Mouse (Mus musculus) kidney, embryonic 15.5 days (tissue): ENCODE measurements around the gene Hus1. TPM values are rescaled to one million over a fixed set of nuclear protein-coding genes. Genes with fewer than 3 reads are reported as not detected.

Source experiments
- ATAC-seq: fragments of 200-750 bp; cut with Nextera tagmentation; replicated peaks from 2 replicates; pipeline ENCODE4 v1.8.0; 2017; ENCODE audit warnings: moderate TSS enrichment; ENCODE audit not compliant: low FRiP score
- H3K27ac ChIP-seq: fragments of 300-500 bp; sonication (generic); 2 replicates; pipeline ENCODE4 v1.5.1; 2015; ENCODE audit warnings: mild to moderate bottlenecking, inconsistent platforms
- H3K27me3 ChIP-seq: fragments of 300-500 bp; sonication (generic); 2 replicates; pipeline ENCODE4 v1.6.1; 2015; ENCODE audit warnings: inconsistent platforms
- H3K36me3 ChIP-seq: fragments of 300-500 bp; sonication (generic); 2 replicates; pipeline ENCODE4 v1.6.1; 2015; ENCODE audit warnings: inconsistent platforms
- H3K4me1 ChIP-seq: fragments of 300-500 bp; sonication (generic); 2 replicates; pipeline ENCODE4 v1.6.1; 2015; ENCODE audit warnings: inconsistent platforms
- H3K4me2 ChIP-seq: fragments of 300-500 bp; sonication (generic); 2 replicates; pipeline ENCODE4 v1.6.1; 2015; ENCODE audit warnings: moderate library complexity, mild to moderate bottlenecking, inconsistent platforms
- H3K4me3 ChIP-seq: fragments of 300-500 bp; sonication (generic); replicated peaks from 2 replicates; pipeline ENCODE4 v1.5.1; 2015; ENCODE audit warnings: mild to moderate bottlenecking, inconsistent platforms
- H3K9ac ChIP-seq: fragments of 300-500 bp; sonication (generic); 2 replicates; pipeline ENCODE4 v1.6.1; 2015; ENCODE audit warnings: mild to moderate bottlenecking, inconsistent platforms
- H3K9me3 ChIP-seq: fragments of 300-500 bp; sonication (generic); replicated peaks from 2 replicates; pipeline ENCODE4 v1.6.1; 2016; ENCODE audit warnings: inconsistent platforms
- WGBS: fragments of 180-500 bp; shearing (Covaris S2); methylation state at CpG from one replicate; pipeline ENCODE4 v1.1.7; 2015; ENCODE audit warnings: mixed read lengths; 5-methylcytosine and 5-hydroxymethylcytosine counted together
- polyA plus RNA-seq: library from polyadenylated mRNA; unstranded; fragments of >200 nt; fragmentation: Nextera tagmentation; extraction: Ambion mirVana; gene quantifications from 2 replicates; pipeline ENCODE4 v1.2.1, GENCODE M21; 2015

Hus1 gene
- polyA plus RNA-seq, 1 experiment from 2014 or later: 22.1 TPM

GRCm38 (mm10) chr11:8973166-8973565, 37.8 kb downstream of the Hus1 start, which contains the start of gene Pkd1l1:
Gene Pkd1l1, minus strand, starts transcription at chr11:8973266.
- Histone ChIP-seq H3K9me3 (no peaks in the 10 kb centered on the region), H3K36me3 (no peaks in the 10 kb centered on the region), H3K27ac (no peak within 1 kb of the TSS), H3K27me3 (no peaks in the 10 kb centered on the region; the same call in 1 of the 2 replicates), H3K4me2 (no peak within 1 kb of the TSS), H3K4me1 (peaks cover 12% of the 10 kb centered on the region; the same call in 1 of the 2 replicates), H3K4me3 (no peak within 1 kb of the TSS), H3K9ac (no peak within 1 kb of the TSS)
- 84% methylated on average over 3 of the region's 3 CpGs for WGBS
- ATAC-seq: no peak

GRCm38 (mm10) chr11:8972093-8972492, 38.9 kb downstream of the Hus1 start:
- Histone ChIP-seq H3K4me2 (no peak overlapping the region), H3K27me3 (no peaks in the 10 kb centered on the region; the same call in 1 of the 2 replicates), H3K4me3 (no peak overlapping the region), H3K9me3 (no peaks in the 10 kb centered on the region), H3K4me1 (peaks cover 12% of the 10 kb centered on the region; the same call in 1 of the 2 replicates), H3K9ac (no peak overlapping the region), H3K27ac (no peak overlapping the region), H3K36me3 (no peaks in the 10 kb centered on the region)
- no peak for ATAC-seq
- WGBS: 89% methylated on average over 6 of the region's 6 CpGs

GRCm38 (mm10) chr11:8970509-8970908, 40.5 kb downstream of the Hus1 start:
- Histone ChIP-seq H3K27me3 (no peaks in the 10 kb centered on the region; the same call in 1 of the 2 replicates), H3K4me3 (no peak overlapping the region), H3K4me1 (no peaks in the 10 kb centered on the region), H3K27ac (no peak overlapping the region), H3K9me3 (no peaks in the 10 kb centered on the region), H3K9ac (no peak overlapping the region), H3K4me2 (no peak overlapping the region), H3K36me3 (no peaks in the 10 kb centered on the region)
- WGBS: 69% methylated on average over 9 of the region's 9 CpGs
- no peak for ATAC-seq

- Histone ChIP-seq H3K4me1 (no peaks in the 10 kb centered on the region), H3K9me3 (no peaks in the 10 kb centered on the region), H3K27me3 (no peaks in the 10 kb centered on the region; the same call in 1 of the 2 replicates), H3K9ac (no peak overlapping the region), H3K36me3 (no peaks in the 10 kb centered on the region), H3K27ac (no peak overlapping the region), H3K4me3 (no peak overlapping the region), H3K4me2 (no peak overlapping the region)
- no peak for ATAC-seq
- 96% methylated on average over 7 of the region's 7 CpGs for WGBS
These were observed 42.9 kb downstream of the Hus1 start for GRCm38 (mm10) chr11:8968094-8968493.

- H3K27ac ChIP-seq: no peak overlapping the region
- H3K9me3 ChIP-seq: no peaks in the 10 kb centered on the region
- no peaks in the 10 kb centered on the region for H3K27me3 ChIP-seq
- H3K9ac ChIP-seq: no peak overlapping the region
- H3K4me1 ChIP-seq: peaks cover 3% of the 10 kb centered on the region; the same call in 1 of the 2 replicates
- WGBS: 64% methylated on average over 10 of the region's 10 CpGs
- ATAC-seq: no peak
- no peaks in the 10 kb centered on the region for H3K36me3 ChIP-seq
- no peak overlapping the region for H3K4me2 ChIP-seq
- H3K4me3 ChIP-seq: no peak overlapping the region
These were observed 52.4 kb downstream of the Hus1 start for GRCm38 (mm10) chr11:8958572-8958971.

- 32% methylated on average over 4 of the region's 4 CpGs for WGBS
- Histone ChIP-seq H3K4me1 (peaks cover 3% of the 10 kb centered on the region; the same call in 1 of the 2 replicates), H3K36me3 (no peaks in the 10 kb centered on the region), H3K4me3 (no peak overlapping the region), H3K27me3 (no peaks in the 10 kb centered on the region), H3K27ac (peak overlapping the region; percentile 41; the same call in 1 of the 2 replicates), H3K4me2 (no peak overlapping the region), H3K9me3 (no peaks in the 10 kb centered on the region), H3K9ac (no peak overlapping the region)
- no peak for ATAC-seq
These were observed 52.9 kb downstream of the Hus1 start for GRCm38 (mm10) chr11:8958108-8958507.

GRCm38 (mm10) chr11:8957023-8957422, 54.0 kb downstream of the Hus1 start:
- Histone ChIP-seq H3K4me1 (peaks cover 3% of the 10 kb centered on the region; the same call in 1 of the 2 replicates), H3K9me3 (no peaks in the 10 kb centered on the region), H3K27ac (no peak overlapping the region), H3K4me3 (no peak overlapping the region), H3K4me2 (no peak overlapping the region), H3K9ac (no peak overlapping the region), H3K36me3 (no peaks in the 10 kb centered on the region), H3K27me3 (no peaks in the 10 kb centered on the region)
- WGBS: 74% methylated on average over 6 of the region's 6 CpGs
- no peak for ATAC-seq

GRCm38 (mm10) chr11:8955678-8956077, 55.3 kb downstream of the Hus1 start:
- peak; percentile 54; the same call in 1 of the 2 replicates for ATAC-seq
- H3K4me1 ChIP-seq: peaks cover 3% of the 10 kb centered on the region; the same call in 1 of the 2 replicates
- H3K4me2 ChIP-seq: no peak overlapping the region
- H3K4me3 ChIP-seq: no peak overlapping the region
- H3K27ac ChIP-seq: no peak overlapping the region
- H3K9me3 ChIP-seq: no peaks in the 10 kb centered on the region
- no peak overlapping the region for H3K9ac ChIP-seq
- WGBS: 0% methylated on average over 1 of the region's 1 CpGs
- no peaks in the 10 kb centered on the region for H3K36me3 ChIP-seq
- H3K27me3 ChIP-seq: no peaks in the 10 kb centered on the region

GRCm38 (mm10) chr11:8949765-8950430, 61.1 kb downstream of the Hus1 start:
- H3K27me3 ChIP-seq: no peaks in the 10 kb centered on the region
- no peak overlapping the region for H3K4me3 ChIP-seq
- WGBS: 81% methylated on average over 5 of the region's 6 CpGs
- no peak overlapping the region for H3K27ac ChIP-seq
- no peak overlapping the region for H3K4me2 ChIP-seq
- no peak overlapping the region for H3K9ac ChIP-seq
- H3K36me3 ChIP-seq: no peaks in the 10 kb centered on the region
- H3K9me3 ChIP-seq: no peaks in the 10 kb centered on the region
- H3K4me1 ChIP-seq: no peaks in the 10 kb centered on the region
- ATAC-seq: no peak

GRCm38 (mm10) chr11:8948871-8949270, 62.1 kb downstream of the Hus1 start:
- Histone ChIP-seq H3K27ac (no peak overlapping the region), H3K9ac (no peak overlapping the region), H3K36me3 (no peaks in the 10 kb centered on the region), H3K4me3 (no peak overlapping the region), H3K4me2 (no peak overlapping the region), H3K4me1 (no peaks in the 10 kb centered on the region), H3K27me3 (no peaks in the 10 kb centered on the region), H3K9me3 (no peaks in the 10 kb centered on the region)
- no peak for ATAC-seq
- 60% methylated on average over 3 of the region's 3 CpGs for WGBS

GRCm38 (mm10) chr11:8944114-8944513, 66.9 kb downstream of the Hus1 start:
- Histone ChIP-seq H3K27me3 (no peaks in the 10 kb centered on the region), H3K9ac (no peak overlapping the region), H3K27ac (no peak overlapping the region), H3K4me2 (no peak overlapping the region), H3K4me3 (no peak overlapping the region), H3K36me3 (no peaks in the 10 kb centered on the region), H3K9me3 (no peaks in the 10 kb centered on the region), H3K4me1 (no peaks in the 10 kb centered on the region)
- no peak for ATAC-seq
- 74% methylated on average over 4 of the region's 4 CpGs for whole genome bisulfite sequencing
